Mouse (Mus musculus) cerebellum, adult 2 months (tissue): ENCODE results near the gene Bag6.
"Not testable (repeated sequence)": the region's sequence is repeated elsewhere in the genome, so short reads cannot be mapped to it uniquely, and the experiment has no call there.

Experiments used
- CTCF ChIP-seq: fragments of 200-500 bp; IDR thresholded peaks from 2 replicates; pipeline ENCODE4 v1.5.1; 2011; ENCODE audit warnings: low read depth, mild to moderate bottlenecking, control low read depth, low read length, moderate library complexity, borderline replicate concordance; ENCODE audit not compliant: insufficient read depth
- POLR2A ChIP-seq: fragments of 200-500 bp; IDR thresholded peaks from 2 replicates; pipeline ENCODE4 v1.6.1; 2011; ENCODE audit warnings: low read length, control low read depth, borderline replicate concordance; ENCODE audit not compliant: insufficient read depth

DNA sequence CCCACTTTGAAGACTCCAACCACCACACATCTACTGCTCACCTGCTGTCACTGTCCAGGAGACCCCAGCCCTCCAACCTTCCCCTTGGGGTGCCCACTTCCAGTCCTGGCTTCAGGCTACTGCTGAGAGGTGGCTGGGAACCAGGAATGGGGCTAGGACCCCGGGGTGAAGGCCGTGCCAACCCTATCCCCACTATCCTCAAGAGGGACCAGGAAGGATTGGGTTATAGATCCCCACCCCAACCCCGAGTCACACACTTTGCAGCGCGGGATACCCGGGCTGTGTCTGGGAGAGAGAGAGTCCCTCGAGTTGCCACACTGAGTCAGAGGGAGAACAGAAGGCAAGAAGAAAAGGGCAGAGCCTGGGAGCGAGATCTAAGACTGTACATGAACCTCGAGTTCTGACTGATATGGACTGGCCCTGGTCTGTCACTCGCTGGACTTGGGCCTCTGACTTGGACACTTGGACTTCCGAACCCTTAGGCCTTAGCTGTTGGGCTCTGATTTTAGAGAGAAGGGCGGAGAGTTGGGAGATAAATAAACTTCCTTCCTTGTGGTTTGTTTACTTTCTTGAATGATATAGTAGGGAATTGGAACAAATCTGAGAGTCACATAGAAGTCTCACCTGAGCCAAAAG is 10.6 kb upstream of the Bag6 start:
- TF ChIP-seq CTCF, POLR2A: not testable (repeated sequence)
